Mouse (Mus musculus): ENCODE data around the gene Pkig.

Pkig gene

DNA sequence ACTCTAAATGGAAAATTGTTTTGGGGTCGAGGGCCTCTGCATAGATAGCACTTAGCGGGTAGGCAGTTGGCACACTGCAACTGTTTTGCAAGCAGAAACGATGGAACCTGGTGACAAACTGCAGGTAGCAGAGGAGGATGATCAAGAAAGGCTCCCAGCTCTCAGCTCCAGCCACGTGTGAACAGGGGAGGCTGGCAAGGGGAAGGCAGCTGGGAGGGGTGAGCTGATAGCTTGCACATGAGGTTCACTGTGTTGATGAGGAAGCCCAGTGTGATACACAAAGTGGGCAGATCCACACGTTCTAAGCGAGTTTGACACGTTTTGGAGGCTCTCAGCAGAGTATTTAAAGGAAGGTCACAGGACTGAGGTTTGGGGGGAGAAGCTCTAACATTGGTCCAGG is 54.3 kb downstream of the Pkig start:
- DNase-seq = no peak

DNA sequence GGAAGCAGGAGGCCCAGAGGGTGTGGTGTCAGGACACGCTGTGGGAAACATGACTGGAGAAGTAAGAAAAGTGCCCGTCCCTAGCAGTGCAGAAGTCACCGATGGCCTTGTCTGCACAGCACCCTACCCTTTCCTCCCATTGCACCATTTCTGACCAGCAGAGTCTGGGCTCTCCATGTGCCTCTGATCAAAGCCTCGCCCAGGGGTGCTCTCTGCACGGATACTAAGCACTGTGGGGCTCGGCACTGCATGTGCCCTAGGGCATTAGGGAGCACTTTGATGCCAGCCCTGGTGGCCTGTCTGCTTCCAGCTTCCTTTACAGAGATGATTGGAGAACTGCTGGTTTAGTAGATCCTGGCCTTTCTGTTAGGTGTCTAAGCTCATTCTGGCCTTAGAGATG is 54.7 kb downstream of the Pkig start:
- DNase-seq = no peak

DNA sequence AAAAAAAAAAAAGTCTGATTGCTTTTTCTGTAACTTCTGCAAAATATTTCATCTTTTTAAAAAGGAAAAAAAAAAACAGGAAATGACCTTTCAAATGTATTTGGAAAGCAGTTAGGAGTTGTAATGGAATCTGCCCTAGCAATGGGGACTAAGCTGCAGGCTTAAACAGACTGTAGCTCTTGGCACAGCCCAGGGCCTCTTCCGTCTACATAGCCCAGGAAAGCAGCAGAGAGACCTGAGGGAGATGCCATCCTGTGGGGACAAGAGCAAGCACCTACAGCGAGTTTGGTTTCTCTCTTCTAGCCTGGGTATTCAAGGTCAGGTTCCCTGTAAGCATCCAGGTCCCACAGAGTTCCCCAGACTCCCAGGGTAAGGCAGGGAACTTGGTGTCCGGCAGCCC is 55.2 kb downstream of the Pkig start:
- no peak for DNase-seq

DNA sequence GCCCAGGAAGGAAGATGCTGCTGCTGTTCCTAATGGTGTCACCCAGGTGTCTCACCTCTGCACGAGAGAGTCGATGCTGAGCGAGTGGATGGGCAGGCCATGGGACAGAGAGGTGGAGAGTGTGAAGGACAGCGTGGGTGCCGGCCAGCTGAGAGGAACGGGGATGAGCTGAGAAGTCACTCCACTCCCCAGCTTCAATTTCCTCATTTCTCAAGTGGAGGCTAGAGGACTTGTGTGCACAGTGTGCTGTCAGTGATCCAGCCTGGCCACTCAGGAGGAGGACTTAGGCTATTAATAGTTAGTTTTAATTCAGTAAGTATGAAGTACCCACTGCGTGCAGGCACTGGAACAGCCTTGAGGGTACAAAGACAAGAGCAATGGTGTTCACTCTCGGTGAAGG is 58.3 kb downstream of the Pkig start:
- DNase-seq = no peak

DNA sequence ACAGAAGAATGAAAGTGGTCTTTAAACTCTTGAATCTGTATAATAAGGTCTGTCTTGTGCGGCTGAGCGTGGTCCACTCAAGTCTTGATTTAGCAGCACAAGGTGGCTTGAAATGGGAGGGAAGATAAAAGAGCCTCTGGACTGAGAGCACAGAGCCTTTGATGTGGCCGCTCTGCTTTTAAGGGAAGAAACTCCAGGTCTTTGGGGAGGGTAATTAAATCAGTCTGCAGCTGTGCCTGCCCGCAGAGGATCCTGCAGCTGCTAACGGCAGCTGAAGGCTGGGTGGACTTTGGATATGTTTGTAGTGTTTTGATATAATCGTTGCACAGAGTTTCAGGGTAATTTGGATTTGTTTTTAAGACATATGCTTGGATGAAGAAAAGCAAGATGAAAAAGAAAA is 58.7 kb downstream of the Pkig start:
- no peak for DNase-seq

DNA sequence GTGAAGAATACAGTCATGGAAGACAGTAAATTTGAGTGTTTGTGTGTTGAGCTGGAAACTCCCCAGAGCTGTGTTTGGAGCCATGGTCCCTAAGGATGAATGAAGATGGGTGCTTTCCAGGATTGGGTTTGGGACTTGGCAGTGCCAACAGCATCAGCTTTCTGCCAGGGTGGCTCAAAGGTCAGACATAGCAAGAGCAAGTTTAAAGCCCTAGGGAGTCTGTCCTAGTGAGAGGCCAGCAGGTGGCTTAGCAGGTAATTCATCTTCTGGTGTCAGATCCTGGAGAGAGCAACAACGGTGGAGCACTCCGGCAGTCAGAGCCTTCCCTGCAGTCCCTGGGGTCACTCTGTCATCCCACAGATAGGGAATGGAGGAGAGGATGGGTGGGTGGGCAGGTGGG is 60.3 kb downstream of the Pkig start:
- peak; percentile 53 for DNase-seq

DNA sequence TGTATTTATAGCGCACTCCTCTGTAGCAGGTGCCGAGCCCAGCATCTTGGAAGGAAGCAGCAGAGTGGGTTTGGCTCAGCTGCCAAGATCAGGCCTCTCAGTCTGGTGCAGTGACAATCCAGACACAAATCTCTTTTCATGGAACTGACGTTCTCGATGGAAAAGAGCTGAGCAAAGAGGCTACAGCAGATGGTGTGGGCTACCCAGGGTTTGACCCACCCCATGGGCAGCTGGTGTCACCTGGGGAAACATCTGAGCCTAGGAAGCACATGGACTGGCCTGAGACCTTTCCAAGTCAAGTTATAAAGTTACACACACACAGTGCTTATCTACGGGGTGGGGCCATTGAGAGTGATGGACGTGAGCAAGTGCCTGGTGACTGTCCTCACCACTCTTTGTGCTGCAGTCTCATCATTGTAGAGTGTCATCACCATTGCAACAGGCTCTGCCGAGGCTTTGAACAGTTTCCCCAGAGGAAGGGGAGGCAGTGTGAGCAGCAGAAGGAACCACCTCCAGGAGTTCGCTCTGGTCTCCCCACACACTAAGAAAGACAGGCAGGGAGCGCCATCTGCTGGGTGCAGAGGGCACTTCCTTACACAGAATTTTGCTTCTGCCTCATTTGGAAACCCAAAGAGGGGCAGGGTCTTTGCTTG is 60.9 kb downstream of the Pkig start:
- DNase-seq = peak; percentile 93 to 94

DNA sequence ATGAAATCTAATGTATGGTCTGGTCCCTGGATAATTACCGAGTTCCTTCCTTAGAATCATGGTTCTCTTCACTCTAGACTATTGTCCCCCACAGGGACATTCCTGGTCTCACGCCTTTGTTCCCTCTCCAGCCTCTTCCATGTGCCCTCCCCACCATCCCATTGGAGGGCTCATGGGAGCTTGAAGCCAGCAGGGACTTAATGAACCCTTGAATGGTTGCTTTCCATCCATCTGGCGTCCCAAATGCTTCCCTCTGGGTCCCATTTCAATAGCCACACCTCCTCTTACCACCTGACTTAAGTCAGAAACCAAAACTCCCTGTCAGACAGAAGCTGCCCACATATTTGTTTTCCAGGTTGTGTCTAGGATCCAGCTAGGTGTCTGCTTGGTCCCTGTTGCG is 61.4 kb downstream of the Pkig start:
- peak in 1 of 2 experiments; percentile 66 for DNase-seq

DNA sequence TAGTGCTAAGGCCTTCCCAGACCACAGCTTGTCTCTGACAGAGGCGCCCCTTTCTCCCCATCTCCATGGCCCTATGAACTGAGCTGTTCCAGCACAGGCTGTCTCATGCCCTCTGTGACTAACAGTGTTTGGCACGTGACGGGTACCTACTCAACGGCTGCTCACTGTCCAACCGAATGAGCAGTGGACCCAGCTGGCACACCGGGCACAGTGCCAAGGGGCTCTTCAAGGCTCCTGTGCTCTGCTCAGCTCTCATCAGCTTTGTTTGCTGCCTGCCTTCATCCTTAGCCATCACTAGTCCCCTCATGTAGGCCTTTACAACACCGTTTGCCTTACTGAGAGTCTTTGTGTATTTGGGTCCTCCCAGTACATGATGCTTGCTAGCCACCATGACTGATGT is 64.4 kb downstream of the Pkig start:
- peak; percentile 96 to 97 for DNase-seq

DNA sequence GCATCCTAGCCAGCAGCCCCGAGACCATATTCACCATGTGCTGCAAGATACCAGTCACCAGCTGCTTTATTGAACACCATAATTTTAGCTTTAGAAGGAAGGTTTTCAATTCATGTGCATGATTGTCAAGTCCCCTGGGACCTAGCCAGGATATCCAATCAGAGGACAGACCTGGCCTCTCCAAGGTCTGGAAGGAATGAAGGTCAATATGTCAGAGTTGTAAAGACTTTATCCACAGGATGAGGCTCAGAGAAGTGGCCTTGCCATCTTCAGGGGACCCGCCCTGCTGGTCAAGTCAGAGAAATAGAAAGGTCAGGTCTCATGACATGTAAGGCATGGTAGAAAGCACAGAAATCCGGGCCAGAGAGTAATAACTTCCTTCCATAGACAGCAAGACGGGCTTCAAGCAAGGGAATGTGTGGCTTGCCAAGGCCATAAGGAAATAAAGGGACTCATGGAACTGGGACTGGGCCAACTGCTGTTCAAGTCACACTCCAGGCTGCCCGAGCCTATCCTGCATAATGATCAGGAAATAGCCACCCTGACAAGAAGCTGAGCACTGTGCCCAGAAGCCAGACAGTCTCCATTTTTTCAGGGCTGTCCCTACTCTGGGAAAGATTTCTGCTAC is 68.7 kb downstream of the Pkig start:
- DNase-seq = peak in 1 of 2 experiments; percentile 38

DNA sequence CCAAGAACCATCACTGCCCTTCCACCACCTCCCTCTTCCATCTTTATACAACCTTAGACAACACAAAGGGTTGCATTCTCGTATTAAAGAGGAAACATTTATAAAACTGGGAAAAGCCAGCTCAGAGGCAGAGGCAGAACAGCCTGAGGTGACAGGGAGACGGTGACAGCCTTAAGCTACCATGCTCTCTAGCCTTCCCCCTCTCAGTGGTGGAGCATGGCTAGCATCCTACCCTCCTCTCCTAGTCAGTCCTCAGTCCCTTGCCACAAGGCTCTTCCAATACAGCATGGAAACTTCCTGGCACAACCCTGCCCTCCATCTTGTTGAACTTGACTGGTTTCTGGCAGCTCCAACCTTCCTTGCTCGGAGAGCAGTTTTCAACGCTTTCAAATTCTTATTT is 70.1 kb downstream of the Pkig start:
- no peak for DNase-seq

DNA sequence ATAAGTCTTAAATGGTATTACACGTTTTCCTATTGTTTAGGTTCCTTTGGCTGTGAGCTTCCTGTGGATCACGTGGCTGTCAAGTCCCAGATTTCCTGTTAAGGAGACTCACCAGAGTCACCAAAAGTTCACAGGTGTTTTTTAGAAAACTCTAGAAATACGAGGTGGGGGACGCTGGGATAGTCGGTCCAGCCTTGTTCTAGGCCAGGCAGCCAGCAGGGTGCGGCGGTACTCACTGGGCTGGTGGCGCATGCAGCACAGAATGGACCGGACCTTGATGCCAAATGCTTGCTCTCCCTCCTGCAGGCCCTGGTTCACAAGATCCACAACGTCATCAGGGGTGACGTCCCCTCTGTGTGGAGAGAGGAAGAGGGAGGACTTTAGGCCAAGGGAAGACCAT is 73.8 kb downstream of the Pkig start:
- DNase-seq = no peak

DNA sequence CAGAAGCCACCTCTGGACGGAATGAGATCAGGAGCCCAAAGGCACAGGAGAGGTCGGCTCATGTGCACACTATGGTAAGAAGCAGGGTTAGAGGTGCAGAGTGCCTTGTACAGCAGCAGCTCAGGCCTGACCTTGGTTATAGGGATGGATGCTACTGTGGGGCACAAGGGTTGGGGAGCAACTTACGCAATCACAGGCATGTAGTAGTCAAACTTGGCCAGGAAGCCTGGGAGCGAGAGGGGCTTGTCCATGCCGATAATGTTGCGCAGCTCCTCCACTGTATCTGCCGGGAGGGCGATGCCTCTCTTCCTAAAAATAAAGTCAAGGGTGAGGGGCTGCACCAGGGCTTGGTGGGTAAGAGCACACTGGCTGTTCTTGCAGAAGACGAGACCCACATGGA is 77.0 kb downstream of the Pkig start:
- DNase-seq = no peak

DNA sequence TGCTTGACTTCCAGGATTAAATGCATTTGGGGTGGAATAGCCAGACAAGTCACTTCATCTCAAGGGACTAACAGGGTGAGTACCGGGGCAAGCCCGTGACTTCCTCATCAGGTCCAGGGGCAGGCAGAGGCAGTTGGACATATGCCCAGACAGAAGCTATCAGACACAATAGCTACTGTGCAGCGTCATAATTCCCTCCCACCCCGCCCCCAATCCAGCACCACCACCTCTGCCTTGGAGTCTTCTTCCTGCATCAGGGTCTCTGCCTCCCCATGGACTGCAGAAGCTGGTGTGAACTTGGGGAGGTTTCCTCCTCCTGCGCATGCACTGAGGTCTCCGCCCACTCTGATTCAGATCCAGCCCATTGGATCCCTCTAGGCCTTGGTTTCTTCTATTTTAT is 77.8 kb downstream of the Pkig start:
- no peak for DNase-seq

DNA sequence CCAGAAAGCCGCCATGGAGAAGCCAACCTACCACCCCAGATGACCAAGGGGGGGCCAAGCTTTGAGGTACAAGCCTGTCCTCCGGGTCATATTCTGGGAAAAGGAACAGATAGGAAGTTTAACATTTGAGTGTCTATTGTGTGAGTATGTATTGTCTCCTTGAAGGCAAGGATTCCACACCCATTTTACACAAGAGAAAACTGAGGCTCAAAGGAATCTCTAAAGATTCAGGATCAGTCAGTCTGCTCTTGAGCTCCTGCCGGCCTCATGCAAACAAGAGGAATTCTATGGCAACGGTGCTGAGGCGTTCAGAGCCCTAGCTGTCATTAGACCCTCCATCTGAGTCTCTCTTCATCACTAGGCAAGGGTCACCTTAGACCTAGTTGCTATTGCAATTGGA is 84.5 kb downstream of the Pkig start:
- DNase-seq = no peak

DNA sequence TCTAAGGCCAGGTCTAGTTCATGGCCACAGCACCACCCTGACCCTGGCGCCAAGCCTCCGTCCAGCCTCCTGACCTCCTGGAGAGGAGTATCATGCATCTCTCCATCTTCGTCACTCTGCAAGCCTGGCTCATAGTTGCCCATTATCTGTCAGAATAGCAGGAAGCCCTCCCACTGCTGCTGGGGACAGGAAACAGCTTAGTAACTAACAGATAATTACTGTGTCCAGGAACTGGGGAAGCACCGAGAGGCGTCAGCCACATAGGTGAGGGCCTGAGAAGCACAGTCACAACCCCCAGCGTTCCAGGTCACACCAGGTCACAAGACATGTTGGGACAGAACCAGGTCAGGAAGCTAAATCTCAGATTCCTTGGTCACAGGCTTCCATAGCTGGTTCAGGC is 85.2 kb downstream of the Pkig start:
- DNase-seq = no peak

DNA sequence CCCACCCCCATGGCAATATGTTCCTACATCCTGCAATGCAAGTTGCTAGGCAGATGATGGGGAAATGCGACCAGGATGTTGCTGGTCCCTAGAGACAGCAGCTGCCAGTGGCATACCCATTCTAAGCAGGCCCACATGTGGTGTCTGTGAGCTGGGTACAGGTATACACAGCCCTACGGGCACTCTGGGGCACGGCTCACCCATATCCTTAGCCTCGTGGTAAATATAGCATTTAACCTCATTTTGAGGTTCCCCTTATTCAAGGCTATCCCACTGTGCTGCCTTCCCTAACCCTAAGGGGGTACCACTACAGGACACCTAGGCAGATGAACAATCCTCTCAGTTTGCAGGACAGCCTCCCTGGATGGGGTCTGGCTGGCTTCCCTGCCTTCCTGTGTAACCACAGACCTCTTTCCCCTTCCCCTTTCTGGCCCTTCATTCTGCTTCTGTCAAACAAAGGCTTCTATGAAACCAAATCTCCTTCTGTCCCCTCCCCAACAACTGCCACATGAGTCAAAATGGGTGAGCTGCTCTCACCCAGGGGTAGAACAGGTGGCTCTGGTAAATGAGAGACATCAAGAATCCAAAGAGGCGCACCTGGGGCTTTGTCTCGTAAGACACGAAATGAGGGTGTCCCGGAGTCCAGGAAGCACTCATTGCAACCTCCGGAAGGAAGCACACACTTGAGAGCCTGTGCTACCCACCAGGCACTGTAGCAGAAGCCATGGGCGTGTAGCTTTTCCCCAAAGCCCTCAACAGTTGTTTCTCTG is 86.8 kb downstream of the Pkig start:
- DNase-seq = no peak

DNA sequence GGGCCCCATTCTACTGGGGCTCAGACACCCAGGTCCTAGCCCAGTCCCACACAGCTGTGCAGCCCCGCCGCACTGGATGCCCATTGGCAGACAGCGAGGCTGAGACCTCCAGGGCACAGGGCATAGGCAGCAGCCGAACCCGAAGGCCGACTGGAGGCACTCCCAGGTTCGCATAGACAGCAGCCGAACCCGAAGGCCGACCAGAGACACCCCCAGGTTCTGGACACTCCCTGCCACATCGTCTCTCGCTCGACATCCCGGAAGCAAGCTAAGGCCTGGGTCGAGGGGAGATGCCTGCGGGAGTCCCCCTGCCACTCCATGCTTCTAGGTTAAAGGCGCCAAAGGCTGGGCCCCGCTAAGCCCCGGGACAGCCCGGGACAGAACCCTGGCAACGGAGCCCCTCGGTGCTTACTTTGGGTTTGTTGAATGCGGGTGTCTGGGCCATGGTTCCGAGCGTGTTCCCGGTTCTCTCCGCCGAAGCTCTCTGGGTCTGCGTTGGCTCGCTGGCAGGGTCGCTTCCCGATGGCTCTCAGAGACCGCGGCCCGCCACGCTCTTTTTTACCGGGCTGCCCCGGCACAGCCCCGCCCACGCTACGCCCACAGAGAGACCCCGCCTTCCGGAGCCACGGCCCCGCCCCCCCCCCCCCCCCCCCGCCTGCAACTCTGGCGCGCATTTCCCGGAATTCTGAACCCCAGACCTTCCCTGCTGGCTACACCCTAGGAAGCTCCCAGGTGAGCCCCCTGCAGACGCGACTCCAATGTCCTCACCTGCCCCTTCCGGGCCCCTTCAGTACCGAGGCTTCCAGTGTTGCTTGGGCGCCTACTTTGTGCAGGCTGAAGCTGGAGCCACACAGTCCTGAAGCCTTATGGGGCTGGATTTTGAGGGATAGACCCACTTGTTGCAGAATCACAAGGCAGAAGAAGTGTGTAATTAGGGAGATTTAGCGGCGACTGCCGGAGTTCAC is 91.7 kb downstream of the Pkig start, which contains the start of gene Ada:
Gene Ada (minus strand): TSS at position 593 of the 965 bp plus-strand sequence.
- peak; percentile 68 to 75 for DNase-seq

DNA sequence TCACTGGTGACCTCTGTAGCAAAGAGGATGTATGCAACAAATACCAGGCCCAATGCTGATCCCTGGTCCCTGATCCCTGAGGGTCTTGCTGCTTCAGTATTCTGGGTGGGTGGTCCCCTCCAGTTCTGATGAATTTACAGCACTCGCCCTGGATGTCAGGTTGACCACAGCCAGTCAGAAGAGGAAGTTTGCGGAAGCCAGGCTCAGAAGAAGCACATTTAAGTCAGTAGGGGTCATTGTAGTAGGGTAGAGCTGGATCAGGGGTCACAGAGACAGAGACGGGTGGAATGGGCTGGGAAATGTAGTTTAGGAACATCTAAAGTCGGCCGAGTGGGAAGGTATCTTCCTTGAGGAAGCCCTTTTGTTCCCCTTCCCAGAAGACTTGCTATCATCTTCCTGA is 96.0 kb downstream of the Pkig start:
- no peak for DNase-seq

DNA sequence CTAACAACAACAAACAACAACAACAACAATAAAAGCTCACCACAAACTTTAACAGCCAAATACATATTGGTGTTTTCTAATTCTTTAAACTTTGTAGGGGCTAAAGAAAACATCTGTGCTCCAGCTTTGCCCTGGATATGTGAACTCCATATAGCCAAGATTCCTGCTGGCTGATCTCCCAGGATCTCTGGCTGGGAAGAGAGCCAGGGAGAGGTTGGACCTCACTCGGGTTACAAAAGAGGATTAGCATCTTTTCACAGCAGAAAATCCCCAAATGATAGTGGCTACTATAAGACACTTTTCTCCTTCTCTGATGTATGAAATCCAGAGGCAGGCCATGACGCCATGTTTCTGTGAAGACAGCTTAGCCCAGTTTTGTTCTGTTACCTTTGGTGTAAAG is 98.5 kb downstream of the Pkig start:
- DNase-seq = peak; percentile 62 to 75

DNA sequence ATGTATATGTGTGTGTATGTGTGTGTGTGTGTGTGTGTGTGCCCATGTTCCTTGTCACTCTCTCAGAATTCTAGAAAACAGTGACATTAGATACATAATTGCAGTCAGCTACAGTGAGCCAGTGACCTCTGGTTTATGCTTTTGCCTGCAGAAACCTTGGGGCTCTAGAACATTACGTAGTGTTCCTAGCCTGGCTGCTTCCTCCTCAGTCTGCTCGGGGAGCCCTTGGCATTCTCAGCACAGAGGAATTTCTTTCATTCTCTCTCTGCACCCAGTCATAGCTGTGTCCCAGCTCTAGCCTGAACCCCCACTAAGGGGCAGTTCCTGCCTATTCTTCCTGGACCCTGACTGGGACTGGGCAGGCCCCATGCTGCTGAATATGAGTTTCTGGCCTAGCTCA is 100.0 kb downstream of the Pkig start:
- DNase-seq = no peak

DNA sequence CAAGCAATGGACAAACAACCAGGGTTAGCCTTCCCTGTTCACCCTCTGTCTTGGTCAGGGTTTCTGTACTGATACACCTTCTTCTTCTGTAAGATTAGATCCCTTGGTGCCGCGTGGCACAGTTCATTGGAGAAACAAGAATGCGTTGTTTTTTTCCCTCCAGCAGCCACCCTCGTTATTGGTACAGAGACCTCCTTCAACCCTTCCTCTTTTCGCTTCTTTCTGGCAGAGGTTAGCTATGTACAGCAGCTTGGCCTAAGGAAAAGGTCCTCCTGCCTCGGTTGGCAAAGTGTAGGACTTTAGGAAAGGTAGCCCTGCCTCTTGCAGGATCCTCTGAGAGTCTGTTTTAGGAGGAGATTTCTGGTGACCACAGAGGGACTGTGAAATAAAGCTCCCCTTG is 102.4 kb downstream of the Pkig start:
- DNase-seq = no peak

DNA sequence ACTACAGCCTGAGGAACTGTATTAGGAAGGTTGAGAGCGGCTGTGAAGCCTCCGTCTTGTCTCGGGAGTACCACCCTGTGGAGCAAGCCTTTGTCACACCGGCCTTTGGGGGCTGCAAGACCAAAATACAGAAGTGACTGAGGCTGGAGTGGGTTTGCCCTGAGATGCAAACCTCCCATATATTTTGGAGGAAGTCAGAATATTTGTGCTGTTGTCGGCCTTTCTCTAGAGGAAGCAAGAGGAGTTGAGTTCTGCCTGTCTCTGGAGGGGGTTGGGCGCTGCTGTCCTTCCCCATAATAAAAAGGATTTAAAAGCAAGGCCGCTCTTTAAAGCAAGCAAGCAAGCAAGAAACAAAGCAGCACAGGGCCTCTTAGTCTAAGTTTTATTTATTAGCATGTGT is 103.2 kb downstream of the Pkig start:
- no peak for DNase-seq
